Mouse (Mus musculus): ENCODE results near the gene Arhgap22.

Arhgap22 gene

DNA sequence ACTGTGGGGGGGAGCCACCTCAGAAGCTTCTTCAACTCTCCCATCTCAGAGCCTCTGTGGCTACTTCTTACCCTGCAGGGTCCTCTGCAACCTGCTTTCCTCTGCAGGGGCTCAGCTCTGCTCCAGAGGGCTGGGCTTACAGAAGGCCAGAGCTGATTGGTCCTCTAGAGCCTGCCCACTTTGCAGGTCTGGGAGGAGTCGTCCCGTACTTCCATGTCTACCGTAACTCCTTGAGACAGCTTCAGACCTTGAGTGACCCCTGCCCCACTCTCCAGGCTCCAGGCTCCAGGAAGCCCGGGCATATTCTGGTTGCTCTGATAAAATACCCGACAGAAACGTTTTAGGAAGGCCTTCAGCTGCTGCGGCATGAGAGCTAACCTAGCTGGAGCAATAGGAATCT is 156.2 kb downstream of the Arhgap22 start:
- DNase-seq (ENCODE audit: low spot score in 2 of 2), result no peak

DNA sequence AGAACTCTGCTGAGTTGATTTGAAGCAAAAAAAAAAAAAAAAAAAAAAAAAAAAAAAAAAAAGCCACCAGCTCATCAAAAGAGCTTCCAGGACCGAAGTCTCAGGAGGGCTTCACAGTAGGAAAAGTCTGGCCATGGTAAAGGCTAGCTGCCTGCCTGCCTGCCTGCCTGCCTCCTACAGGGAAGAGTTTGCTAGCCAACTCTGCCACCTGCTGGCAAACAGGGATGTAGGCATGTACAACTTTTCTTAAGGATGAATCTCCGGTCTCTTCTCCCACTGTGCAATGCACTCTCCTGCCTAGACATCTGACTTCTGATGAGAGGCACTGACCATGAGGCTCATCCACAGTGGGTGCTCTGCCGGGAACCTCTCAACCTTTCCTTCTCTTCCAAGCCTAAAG is 157.4 kb downstream of the Arhgap22 start:
- peak in 1 of 2 experiments; percentile 59 for DNase-seq (ENCODE audit: low spot score in 2 of 2)

DNA sequence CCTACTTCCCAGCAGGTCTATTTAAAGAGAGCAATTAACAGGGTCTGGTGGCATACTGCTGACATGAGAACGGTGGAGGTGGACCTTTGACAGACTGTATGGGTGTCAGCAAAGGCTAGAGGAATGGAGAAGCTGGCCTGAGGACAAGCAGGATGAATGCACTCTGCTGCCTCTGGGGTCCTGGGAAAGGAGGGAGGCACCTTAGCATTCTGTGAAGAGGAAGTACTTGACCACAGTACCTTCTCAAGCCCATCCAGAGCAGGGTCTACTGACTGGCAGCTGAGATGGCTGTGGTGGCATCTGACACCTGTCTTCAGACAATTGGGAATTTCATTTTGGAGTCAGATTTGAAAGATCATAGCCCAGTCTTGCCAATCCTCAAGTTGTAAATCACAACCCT is 159.4 kb downstream of the Arhgap22 start:
- DNase-seq (ENCODE audit: low spot score in 2 of 2), result no peak

DNA sequence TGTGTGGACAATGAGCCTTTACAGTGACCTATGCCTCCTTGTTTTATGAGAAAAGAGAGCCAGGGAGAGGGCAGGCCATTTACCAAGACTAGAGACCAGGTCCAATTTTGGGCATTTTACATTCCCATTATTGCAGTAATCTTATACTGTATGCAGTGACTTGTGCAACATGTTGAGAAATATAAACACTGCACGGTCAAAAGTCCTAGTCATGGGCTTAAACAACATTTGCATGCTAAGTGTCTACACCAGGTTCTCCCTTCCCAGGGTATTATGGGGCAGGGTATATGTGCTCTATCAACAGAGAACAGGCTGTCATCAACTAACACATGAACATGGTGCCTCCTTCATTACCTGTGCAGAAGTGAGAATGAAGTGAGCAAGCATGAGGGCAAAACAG is 160.3 kb downstream of the Arhgap22 start:
- no peak for DNase-seq (ENCODE audit: low spot score in 2 of 2)

DNA sequence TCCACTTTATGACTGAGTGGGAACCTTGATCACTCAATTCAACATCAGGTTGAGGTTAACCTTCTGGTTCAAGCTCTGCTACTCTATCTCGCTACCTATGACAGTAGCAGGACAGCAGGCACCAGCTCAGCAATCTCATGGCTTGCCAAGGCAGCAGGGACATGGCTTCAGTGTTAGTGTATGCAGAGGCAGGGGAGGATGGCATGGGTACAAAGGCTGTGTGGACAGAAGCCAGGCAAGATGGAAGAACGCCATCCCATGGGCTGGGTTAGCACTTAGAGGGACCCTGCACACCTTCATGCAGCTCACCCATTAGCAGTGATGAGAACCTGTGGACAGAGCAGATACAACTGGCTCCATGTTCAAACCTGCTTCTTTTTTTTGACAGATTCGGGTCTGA is 163.4 kb downstream of the Arhgap22 start:
- DNase-seq (ENCODE audit: low spot score in 2 of 2), result no peak

DNA sequence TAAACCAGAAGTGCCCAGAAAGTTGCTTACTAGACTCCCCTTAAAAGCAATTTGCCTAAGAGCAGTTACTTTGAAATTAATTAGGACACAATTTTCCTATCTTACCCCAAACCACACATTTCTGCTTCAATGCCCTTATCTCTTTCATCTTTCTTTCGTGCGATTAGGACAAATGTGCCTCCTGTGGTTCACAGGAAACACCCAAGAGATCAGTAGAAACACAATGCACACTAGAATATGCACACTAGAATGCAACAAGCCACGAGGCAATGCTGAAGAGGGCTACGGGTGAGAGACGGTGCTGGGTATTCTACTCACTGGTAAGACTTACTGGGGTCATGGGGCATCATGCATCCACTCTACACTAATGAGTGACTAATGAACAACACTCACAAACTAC is 164.9 kb downstream of the Arhgap22 start:
- DNase-seq (ENCODE audit: low spot score in 2 of 2), result no peak

DNA sequence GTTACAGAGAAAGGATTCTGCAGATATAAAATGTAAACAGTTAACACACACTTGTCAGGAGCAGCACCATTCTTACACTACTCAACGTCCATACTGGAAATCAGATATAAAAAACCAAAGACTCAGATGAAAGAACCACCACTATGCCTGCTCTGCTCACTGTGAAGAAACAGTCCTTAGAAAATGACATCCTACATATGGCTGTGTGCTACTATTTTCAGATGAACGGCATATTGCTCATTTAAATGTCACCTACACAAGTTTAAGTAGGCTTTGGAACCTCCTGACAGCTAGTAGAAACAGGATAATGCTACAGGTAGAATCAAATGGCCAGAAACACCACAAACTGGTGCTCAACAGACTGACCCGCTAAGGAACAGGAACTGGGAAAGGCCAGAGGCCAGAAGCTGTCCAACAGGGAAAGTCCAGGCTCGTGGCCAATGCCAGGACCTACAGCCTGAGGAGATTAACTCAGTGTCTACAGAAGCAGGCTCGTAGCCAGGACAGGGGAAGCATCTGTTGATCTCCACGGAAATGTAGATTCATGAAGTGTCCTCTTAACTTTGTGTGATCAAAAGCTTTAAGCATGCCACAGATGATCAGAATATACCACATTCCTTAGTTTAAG is 167.1 kb downstream of the Arhgap22 start:
- no peak for DNase-seq (ENCODE audit: low spot score in 2 of 2)

DNA sequence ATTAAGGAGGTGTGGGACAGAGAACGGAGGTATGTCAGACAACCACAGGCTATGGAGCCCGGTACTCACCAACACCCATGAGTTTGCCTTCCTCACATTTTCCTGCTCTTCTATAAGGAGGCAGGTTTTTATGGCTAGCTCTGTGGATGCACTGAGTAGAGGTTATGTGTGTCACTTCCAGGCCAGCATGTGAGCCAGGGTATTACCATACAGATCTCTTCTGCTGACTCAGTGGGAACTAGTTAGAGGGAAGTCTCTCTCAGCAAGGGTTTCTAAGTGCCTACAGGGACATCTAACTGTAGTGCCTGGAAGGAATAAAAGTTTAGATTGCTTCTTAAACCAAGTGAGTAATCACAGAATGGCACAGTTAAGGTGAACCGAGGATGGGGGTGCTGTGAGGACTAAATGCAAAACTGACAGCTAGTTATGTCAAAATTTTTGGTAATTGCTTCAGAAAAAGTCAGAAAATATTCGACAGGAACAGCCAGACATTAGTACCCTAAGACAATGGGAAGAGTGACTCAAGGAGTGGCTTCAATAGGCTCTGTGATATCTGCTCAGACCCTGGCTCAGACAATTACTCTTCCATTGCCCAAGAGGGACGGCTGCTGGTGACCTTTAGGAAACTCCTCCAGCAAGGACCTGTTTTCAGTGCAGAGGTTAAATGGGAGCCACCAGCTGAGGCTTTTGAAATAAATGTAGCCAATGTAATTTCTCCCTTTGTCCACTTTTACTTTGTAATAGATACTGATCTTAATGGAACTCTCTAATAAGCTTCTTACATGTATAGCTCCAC is 184.4 kb downstream of the Arhgap22 start:
- no peak for DNase-seq (ENCODE audit: low spot score in 2 of 2)

DNA sequence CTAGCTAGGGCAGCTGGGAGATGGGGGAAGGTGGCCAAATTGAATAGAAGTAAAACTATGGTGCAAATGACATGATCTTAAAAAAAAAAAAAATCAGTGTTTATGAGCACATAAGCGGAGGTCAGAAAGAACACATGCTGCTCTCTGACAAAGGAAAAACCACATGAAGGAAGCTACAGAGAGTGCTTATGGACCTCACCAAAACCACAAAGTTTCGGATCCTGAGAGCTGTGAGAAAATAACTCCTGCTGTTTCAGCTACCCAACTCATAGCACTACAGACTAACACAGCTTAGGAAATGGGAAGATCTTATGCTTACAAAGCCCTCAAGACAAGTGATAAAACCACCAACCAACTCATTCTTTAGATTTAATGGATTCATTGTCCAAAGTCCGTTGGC is 186.2 kb downstream of the Arhgap22 start:
- no peak for DNase-seq (ENCODE audit: low spot score in 2 of 2)

DNA sequence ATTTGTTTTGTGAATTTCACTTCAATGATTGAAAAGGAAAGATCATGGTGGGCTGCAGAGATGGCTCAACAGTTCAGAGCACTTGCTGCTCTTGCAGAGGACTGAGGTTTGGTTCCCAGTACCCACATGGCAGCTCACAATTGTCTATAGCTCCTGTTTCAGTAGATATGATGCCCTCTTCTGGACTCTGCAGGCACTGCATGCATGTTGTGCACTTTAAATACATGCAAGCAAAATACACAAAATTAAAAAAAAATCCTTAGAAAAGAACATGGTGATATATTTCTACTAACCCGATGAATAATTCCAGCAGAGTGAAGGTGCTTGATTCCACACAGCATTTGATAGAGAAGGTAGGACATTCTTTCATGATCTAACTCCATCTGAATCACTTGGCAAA is 188.5 kb downstream of the Arhgap22 start:
- no peak for DNase-seq (ENCODE audit: low spot score in 2 of 2)

DNA sequence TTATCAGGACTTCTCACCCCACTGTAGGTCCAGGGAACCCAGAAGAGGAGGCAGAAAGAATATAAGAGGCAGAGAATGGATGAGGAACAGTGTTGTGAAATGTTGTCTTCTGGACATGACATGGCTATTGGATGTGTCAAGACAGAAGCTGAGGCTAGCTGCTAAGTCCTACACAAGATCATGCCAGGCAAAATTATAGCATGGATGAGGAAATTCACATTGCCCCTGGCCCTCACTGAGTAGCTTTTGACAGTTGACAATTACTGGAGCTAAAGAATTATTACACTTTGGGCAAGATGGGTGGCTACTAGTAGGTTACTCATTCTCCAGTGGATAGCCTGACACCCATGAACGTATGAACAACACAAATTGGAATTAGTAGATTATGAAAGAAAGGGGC is 201.9 kb downstream of the Arhgap22 start:
- no peak for DNase-seq (ENCODE audit: low spot score in 2 of 2)

DNA sequence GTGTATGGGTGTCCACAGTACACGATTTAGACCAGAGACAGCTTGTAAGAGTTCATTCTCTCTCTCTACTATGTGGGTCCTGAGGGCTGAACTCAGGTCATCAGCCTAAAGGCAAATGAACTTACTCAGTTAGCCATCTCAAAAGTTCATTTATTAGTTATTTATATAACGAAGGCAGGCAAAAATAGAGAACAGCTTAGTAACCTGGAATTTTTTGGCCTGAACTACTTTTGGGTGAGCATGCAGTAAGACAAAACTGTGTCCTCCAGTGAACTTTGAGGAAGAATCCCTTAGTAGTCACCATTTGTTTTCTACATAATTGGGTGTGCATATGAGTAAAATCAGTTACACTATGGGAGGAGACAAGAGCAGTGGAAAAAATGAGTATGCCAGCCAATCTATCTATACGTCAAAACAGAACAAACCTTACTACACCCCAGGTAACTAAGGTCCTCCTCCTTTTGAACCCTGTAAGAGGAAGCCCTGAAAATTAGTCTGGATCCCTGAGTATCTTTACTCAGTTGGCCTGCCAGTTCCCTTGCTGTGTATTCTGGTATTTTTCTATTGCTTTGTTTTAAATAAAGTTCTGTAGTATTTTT is 204.6 kb downstream of the Arhgap22 start:
- DNase-seq (ENCODE audit: low spot score in 2 of 2), result no peak

All from urinary bladder, postnatal 4 days (tissue).